In the genomic region with DNA sequence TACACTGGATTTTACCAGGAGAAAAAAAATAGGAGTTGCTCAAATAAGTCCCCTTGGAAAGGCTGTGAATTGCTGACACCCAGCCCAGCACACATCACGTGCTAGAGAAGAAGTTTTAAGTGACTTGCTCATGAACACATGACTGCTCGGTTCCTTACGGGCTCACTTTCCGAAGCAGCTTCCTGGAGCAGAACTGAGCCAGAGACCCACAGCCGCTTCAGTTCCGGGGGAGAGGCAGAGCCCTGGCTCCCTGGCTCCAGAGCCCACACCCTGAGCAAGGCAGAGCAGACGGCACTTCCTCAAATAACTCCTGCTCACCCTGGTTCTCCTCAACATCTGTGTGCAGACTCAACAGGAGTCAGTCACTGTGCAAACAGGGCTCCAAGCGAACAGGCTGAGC, we compare ENCODE assay signal across 7 mouse cellular contexts.
DNase-seq lines count a peak whose midpoint lies in the region; ATAC-seq and TF ChIP-seq lines count a peak whose summit lies in the region.

No protein-coding gene starts in this region.

- no peak for TF ChIP-seq CTCF in cerebellum, adult 2 months (IDR thresholded peaks at IDR 0.05; ENCODE audit: borderline replicate concordance, insufficient read depth, low read depth, low read length)
- TF ChIP-seq CTCF in hindbrain, postnatal 0 days (IDR thresholded peaks at IDR 0.05; ENCODE audit: low read depth): no peak

- H3K36me3 ChIP-seq in liver, embryonic 13.5 days: no peaks in the 10 kb centered on the region
- no peaks in the 10 kb centered on the region for H3K36me3 ChIP-seq in stomach, embryonic 14.5 days (ENCODE audit: control insufficient read depth, insufficient read depth, low read length)
- no peaks in the 10 kb centered on the region for H3K36me3 ChIP-seq in hindbrain, postnatal 0 days (ENCODE audit: insufficient read depth, low read length)

- H3K27ac ChIP-seq in liver, embryonic 13.5 days: no peak overlapping the region
- no peak overlapping the region for H3K27ac ChIP-seq in stomach, embryonic 14.5 days (ENCODE audit: low read length)
- H3K27ac ChIP-seq in cerebellum, adult 2 months (ENCODE audit: insufficient read depth, low read length): no peak overlapping the region
- H3K27ac ChIP-seq in hindbrain, postnatal 0 days: no peak overlapping the region

- H3K4me1 ChIP-seq in liver, embryonic 13.5 days (replicated peaks): peaks cover 9% of the 10 kb centered on the region
- H3K4me1 ChIP-seq in stomach, embryonic 14.5 days (ENCODE audit: control insufficient read depth, insufficient read depth, low read length): no peaks in the 10 kb centered on the region
- no peaks in the 10 kb centered on the region for H3K4me1 ChIP-seq in cerebellum, adult 2 months (ENCODE audit: control insufficient read depth, insufficient read depth, low read length)
- no peaks in the 10 kb centered on the region for H3K4me1 ChIP-seq in hindbrain, postnatal 0 days (ENCODE audit: insufficient read depth, low read length)

- ATAC-seq in liver, embryonic 13.5 days (ENCODE audit: low read depth): peak; percentile 48; the same call in 1 of the 2 replicates
- peak; percentile 51 for ATAC-seq in stomach, embryonic 14.5 days (ENCODE audit: insufficient number of reproducible peaks, insufficient read depth, low FRiP score, low read depth)
- no peak for ATAC-seq in hindbrain, postnatal 0 days

- no peaks in the 10 kb centered on the region for H3K9me3 ChIP-seq in liver, embryonic 13.5 days (replicated peaks)
- no peaks in the 10 kb centered on the region for H3K9me3 ChIP-seq in stomach, embryonic 14.5 days (ENCODE audit: control insufficient read depth, low read depth, low read length)
- H3K9me3 ChIP-seq in hindbrain, postnatal 0 days (ENCODE audit: low read length): no peaks in the 10 kb centered on the region

- intact Hi-C loops in heart, postnatal 10 days (cut with DNase I): no loop called here

- no peak overlapping the region for H3K9ac ChIP-seq in liver, embryonic 13.5 days
- no peak overlapping the region for H3K9ac ChIP-seq in stomach, embryonic 14.5 days (replicated peaks; ENCODE audit: low read depth, low read length)
- H3K9ac ChIP-seq in hindbrain, postnatal 0 days (replicated peaks; ENCODE audit: low read length): no peak overlapping the region

- H3K4me2 ChIP-seq in liver, embryonic 13.5 days: no peak overlapping the region
- no peak overlapping the region for H3K4me2 ChIP-seq in stomach, embryonic 14.5 days (replicated peaks; ENCODE audit: low read depth, low read length)
- no peak overlapping the region for H3K4me2 ChIP-seq in hindbrain, postnatal 0 days (ENCODE audit: low read depth, low read length)

- no peaks in the 10 kb centered on the region for H3K27me3 ChIP-seq in liver, embryonic 13.5 days
- no peaks in the 10 kb centered on the region for H3K27me3 ChIP-seq in stomach, embryonic 14.5 days (ENCODE audit: control insufficient read depth, insufficient read depth, low read length)
- no peaks in the 10 kb centered on the region for H3K27me3 ChIP-seq in cerebellum, adult 2 months (ENCODE audit: control insufficient read depth, insufficient read depth, low read length)
- H3K27me3 ChIP-seq in hindbrain, postnatal 0 days (ENCODE audit: insufficient read depth, low read length): no peaks in the 10 kb centered on the region

- TF ChIP-seq POLR2A in cerebellum, adult 2 months (IDR thresholded peaks at IDR 0.05; ENCODE audit: borderline replicate concordance, insufficient read depth, low read length): no peak

- WGBS in liver, embryonic 13.5 days (ENCODE audit: insufficient replicate concordance): 22% methylated on average over 8 of the region's 8 CpGs
- WGBS in stomach, embryonic 14.5 days: 58% methylated on average over 8 of the region's 8 CpGs
- 75% methylated on average over 8 of the region's 8 CpGs for WGBS in cerebellum, adult 2 months
- 79% methylated on average over 8 of the region's 8 CpGs for whole genome bisulfite sequencing in hindbrain, postnatal 0 days

- peak; percentile 35 for DNase-seq in urinary bladder, postnatal 14 days (ENCODE audit: low spot score)
- DNase-seq in urinary bladder, postnatal 25 days (ENCODE audit: low spot score): no peak
- peak; percentile 44 to 49 for DNase-seq in heart, postnatal 10 days
- peak; percentile 2 for DNase-seq in liver, embryonic 13.5 days
- no peak for DNase-seq in cerebellum, adult 2 months
- no peak for DNase-seq in hindbrain, postnatal 0 days (ENCODE audit: low spot score)

- H3K4me3 ChIP-seq in liver, embryonic 13.5 days (replicated peaks): no peak overlapping the region
- no peak overlapping the region for H3K4me3 ChIP-seq in stomach, embryonic 14.5 days (ENCODE audit: low read depth, low read length)
- H3K4me3 ChIP-seq in cerebellum, adult 2 months (replicated peaks; ENCODE audit: insufficient read depth, low read depth, low read length): no peak overlapping the region
- no peak overlapping the region for H3K4me3 ChIP-seq in hindbrain, postnatal 0 days (ENCODE audit: low read length)

Comparison
In these comparisons a context has a peak if more than half of its experiments do, and no peak if none do; other contexts are left out.
1. DNase-seq: peak in urinary bladder, postnatal 14 days (single experiment), heart, postnatal 10 days (2 of 2) and liver, embryonic 13.5 days (single experiment); none in urinary bladder, postnatal 25 days (single experiment), cerebellum, adult 2 months (0 of 2) and hindbrain, postnatal 0 days (single experiment).